Mouse (Mus musculus): ENCODE data around the gene Syt6. TPM values are rescaled to one million over a fixed set of nuclear protein-coding genes. Genes with fewer than 3 reads are reported as not detected.

Syt6 gene
- 7.2 TPM in 2 replicates for polyA plus RNA-seq (2016; fragmentation: Nextera tagmentation; extraction: Ambion mirVana)

DNA sequence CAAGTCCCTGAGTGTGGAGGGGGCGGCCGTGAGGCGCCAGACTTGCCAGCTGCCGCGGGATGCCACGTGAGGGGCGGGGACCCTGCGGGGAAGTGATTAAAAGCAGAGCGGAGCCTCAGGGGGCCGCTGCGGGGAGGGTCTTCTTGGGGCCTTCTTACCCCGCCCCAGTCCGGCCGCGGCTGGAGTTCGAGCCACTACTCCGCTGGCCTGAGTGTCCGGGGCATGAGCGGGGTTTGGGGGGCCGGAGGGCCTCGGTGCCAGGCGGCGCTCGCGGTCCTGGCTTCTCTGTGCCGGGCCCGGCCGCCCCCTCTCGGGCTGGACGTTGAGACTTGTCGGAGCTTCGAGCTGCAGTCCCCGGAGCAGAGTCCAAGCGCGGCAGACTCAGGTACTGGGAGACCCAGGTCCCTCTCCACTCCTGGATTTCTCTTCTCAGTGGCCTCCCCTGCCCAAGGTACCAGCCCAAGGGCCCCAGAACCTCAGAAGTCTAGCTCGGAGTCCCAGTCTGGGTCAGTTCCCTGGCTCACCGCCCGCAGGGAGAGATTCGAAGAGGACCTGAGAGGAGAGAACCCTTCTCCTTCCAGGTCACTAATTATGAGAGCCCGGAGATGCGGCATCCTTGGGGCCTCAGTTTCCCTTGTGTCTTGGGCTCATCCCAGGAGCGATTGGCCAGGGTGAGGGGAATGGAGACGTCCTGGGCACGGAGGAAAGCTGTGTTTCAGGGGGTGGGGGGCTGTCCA, at the start of gene Syt6:
TSS of gene Syt6 (plus strand) at position 76 of the 737 bp plus-strand sequence.
- Histone ChIP-seq H3K27ac (no peak within 1 kb of the TSS), H3K36me3 (no peaks in the 10 kb centered on the region), H3K9me3 (no peaks in the 10 kb centered on the region), H3K9ac (peak within 1 kb of the TSS; percentile 67), H3K27me3 (replicated peaks) (peaks cover 66% of the 10 kb centered on the region), H3K4me1 (peaks cover 38% of the 10 kb centered on the region), H3K4me2 (replicated peaks) (peak within 1 kb of the TSS; percentile 96), H3K4me3 (peak within 1 kb of the TSS; percentile 53)
- under 1% methylated on average over 44 of the region's 44 CpGs for WGBS
- ATAC-seq (ENCODE audit: low FRiP score, low read depth), result peak; percentile 35

DNA sequence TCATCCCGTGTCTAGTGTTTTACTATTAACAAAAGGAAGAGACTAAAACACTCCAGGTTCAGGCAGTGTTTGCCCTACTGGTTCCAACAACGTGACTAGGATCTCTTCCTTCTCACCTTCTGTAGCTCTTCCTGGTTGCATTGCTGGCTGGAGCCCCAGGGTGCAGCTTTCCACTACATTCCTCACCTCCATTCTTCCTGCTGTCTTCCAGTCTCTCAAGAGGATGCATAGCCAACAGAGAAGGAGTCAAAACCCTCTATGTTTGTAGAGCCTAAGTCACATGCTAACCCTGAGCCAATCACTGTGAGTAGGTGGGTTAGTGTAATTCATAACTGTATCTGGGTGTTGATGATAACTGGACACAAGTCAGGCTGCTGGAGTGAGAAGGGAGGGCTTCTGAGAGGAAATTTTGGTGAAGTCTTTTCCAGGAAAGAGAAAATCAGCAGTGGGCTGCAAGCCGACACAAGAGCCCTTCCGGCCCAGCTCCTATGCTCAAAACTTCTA, 48.8 kb upstream of the Syt6 start:
- H3K27me3 ChIP-seq (replicated peaks), result no peaks in the 10 kb centered on the region
- H3K9me3 ChIP-seq, result no peaks in the 10 kb centered on the region
- H3K4me2 ChIP-seq (replicated peaks), result no peak overlapping the region
- WGBS, result 85% methylated on average over 4 of the region's 4 CpGs
- H3K4me3 ChIP-seq, result no peak overlapping the region
- H3K9ac ChIP-seq, result no peak overlapping the region
- H3K36me3 ChIP-seq, result no peaks in the 10 kb centered on the region
- ATAC-seq (ENCODE audit: low FRiP score, low read depth), result no peak
- H3K27ac ChIP-seq, result no peak overlapping the region
- no peaks in the 10 kb centered on the region for H3K4me1 ChIP-seq

DNA sequence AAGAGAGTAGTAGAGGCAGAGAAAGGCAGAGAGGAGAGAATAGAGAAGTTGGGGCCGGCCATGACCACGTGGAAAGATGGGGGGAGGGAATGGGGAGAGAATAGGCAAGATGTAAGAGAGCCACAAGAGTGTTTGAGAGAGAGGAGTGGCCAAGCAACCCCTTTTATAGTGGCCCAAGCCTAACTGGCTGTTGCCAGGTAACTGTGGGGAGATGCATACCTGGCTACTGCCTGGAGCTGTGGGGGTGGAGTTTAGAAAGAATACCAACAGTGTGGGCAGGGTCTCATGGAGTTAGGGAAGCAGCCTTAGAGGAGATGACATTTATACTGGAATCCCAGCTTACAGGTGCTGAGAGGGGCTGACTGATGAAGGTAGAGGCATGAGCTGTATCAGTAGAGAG, 48.2 kb upstream of the Syt6 start:
- no peaks in the 10 kb centered on the region for H3K4me1 ChIP-seq
- H3K27ac ChIP-seq, result no peak overlapping the region
- H3K36me3 ChIP-seq, result no peaks in the 10 kb centered on the region
- no peaks in the 10 kb centered on the region for H3K9me3 ChIP-seq
- no peak overlapping the region for H3K4me3 ChIP-seq
- H3K27me3 ChIP-seq (replicated peaks), result no peaks in the 10 kb centered on the region
- H3K4me2 ChIP-seq (replicated peaks), result no peak overlapping the region
- 15% methylated on average over 2 of the region's 2 CpGs for WGBS
- ATAC-seq (ENCODE audit: low FRiP score, low read depth), result no peak
- no peak overlapping the region for H3K9ac ChIP-seq

DNA sequence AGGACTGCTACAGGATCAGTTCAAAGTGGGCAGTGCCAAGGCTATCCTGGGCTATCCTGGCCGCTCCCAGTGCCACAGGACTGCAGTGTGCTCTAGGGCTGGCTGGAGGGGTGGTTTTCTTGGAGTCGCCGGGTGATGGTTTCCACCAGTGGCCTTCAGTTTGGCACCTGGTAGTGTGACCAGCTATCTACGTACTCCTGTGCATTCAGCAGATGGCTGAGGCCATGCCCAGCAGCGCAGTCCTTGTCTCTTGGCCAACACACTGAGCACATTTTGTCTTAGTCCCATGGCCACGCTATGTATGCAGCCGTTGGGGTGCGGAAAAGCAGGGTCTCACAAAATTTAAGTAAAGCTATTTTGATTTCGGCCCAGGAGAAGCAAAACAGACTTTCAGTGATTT, 41.0 kb upstream of the Syt6 start:
- Histone ChIP-seq H3K4me3 (no peak overlapping the region), H3K27me3 (replicated peaks) (no peaks in the 10 kb centered on the region), H3K9me3 (no peaks in the 10 kb centered on the region), H3K4me2 (replicated peaks) (no peak overlapping the region), H3K36me3 (no peaks in the 10 kb centered on the region), H3K4me1 (no peaks in the 10 kb centered on the region), H3K27ac (no peak overlapping the region), H3K9ac (no peak overlapping the region)
- no peak for ATAC-seq (ENCODE audit: low FRiP score, low read depth)
- WGBS, result 94% methylated on average over 9 of the region's 9 CpGs

DNA sequence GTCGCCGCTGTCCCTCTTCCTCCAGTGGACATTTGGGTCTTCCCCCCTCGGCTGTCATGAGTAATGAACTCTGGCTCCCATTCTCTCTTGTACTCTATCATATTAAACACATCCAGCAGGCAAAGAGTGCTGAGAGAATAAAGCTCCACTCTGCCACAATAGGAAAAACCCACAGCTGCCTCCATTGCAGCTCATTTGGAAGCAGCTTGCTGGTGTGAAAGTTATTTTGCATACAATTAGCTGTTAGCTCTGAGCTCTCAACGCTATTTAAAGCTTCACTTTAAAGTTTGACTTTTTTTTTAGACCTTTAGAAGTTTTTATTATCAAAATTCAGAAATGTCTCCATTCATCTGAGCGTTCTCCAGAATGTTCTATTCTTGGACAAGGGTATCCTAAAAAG, 39.8 kb upstream of the Syt6 start:
- Histone ChIP-seq H3K36me3 (no peaks in the 10 kb centered on the region), H3K4me1 (no peaks in the 10 kb centered on the region)
- 47% methylated on average over 5 of the region's 5 CpGs for WGBS

DNA sequence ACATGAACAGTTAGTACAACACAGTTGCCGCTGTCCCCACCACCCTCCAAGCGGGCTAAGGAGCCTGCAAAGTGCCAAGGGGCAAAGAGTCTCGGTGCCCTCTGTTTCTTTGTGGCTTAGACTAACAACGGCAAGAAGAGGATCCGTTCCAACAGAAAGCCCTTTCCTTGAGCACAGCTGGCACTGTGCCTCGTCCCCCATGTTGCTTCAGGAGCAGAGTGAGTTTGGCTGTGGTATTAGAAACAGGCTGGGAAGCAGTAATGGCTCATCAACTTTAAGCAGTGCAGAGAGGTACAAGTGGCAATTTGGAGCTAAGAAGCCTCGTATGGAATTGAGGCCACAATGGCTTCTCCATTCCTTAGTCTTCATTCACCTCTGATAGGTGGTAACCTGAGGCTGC, 35.9 kb upstream of the Syt6 start:
- Histone ChIP-seq H3K4me2 (replicated peaks) (no peak overlapping the region), H3K27me3 (replicated peaks) (no peaks in the 10 kb centered on the region; the same call in 1 of the 2 replicates), H3K4me1 (0 out of 2 replicates have a peak, but pooled peaks cover 4% of the 10 kb centered on the region), H3K9me3 (no peaks in the 10 kb centered on the region), H3K4me3 (no peak overlapping the region), H3K9ac (no peak overlapping the region), H3K36me3 (no peaks in the 10 kb centered on the region), H3K27ac (no peak overlapping the region)
- no peak for ATAC-seq (ENCODE audit: low FRiP score, low read depth)
- 63% methylated on average over 7 of the region's 7 CpGs for WGBS

More for the DNA sequence above, 39.8 kb upstream of the Syt6 start:
- Histone ChIP-seq H3K9ac (no peak overlapping the region), H3K27me3 (replicated peaks) (no peaks in the 10 kb centered on the region; the same call in 1 of the 2 replicates), H3K27ac (no peak overlapping the region), H3K4me2 (replicated peaks) (no peak overlapping the region), H3K9me3 (no peaks in the 10 kb centered on the region), H3K4me3 (no peak overlapping the region)
- no peak for ATAC-seq (ENCODE audit: low FRiP score, low read depth)

DNA sequence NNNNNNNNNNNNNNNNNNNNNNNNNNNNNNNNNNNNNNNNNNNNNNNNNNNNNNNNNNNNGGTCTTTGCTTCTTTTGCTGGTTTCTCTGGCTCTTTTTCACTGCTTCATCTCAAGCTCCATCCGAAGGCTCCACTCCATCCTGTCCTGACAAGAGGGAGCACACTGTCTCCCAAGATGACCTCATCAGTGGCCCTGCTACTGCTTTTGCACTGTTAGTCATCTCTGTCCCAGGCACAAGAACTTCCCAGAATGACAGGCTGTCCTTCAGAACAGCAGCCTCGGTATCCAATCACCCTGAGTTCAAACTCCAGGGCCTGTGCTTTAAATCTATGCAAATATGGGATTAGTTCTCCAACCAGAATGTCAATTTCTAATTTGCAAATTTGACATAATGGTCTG, 28.9 kb upstream of the Syt6 start:
- no peak for ATAC-seq (ENCODE audit: low FRiP score, low read depth)
- Histone ChIP-seq H3K27me3 (replicated peaks) (no peaks in the 10 kb centered on the region), H3K4me3 (no peak overlapping the region), H3K36me3 (no peaks in the 10 kb centered on the region), H3K4me2 (replicated peaks) (no peak overlapping the region), H3K4me1 (no peaks in the 10 kb centered on the region), H3K27ac (no peak overlapping the region), H3K9ac (no peak overlapping the region), H3K9me3 (no peaks in the 10 kb centered on the region)
- WGBS, result 36% methylated on average over 2 of the region's 2 CpGs

DNA sequence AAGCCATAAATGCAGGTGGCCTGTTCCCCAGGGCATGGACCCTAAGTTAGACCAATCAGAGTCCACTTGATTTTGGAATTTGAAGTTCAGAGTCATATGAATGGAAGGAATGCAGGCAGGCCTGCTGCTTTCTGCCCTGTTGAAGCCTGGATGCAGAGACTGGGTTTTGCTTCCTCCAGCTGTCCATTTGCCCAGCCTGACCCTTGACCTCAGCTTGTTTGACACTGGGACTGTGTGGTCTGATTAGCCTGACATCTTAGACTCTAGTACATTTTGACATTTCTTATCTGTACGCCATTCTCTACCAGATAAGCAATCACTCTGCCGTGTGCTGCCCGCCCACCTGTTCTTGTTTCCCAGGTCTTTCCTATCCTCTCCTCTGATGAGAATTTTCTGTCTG, 28.4 kb upstream of the Syt6 start:
- WGBS, result 82% methylated on average over 3 of the region's 3 CpGs
- ATAC-seq (ENCODE audit: low FRiP score, low read depth), result no peak
- no peak overlapping the region for H3K27ac ChIP-seq

DNA sequence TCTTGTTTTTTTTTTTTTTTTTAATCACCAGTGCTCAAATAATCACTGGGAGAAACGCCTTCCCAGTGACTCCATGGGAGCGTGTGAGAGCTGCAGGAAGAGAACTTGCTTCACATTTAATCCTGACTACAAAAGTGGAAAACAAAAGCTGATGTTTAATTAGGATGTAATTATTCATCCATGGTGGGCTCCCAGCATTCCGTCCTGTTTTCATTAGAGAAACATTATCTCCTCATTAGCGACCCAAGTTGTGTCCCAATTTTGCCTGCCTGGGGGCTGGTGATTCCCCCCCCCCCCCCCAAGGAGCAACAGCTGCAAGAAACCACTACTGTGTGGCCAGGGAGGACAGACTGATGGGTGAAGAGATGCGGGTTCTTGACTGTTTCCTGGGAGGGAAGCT, 24.8 kb upstream of the Syt6 start:
- Histone ChIP-seq H3K36me3 (no peaks in the 10 kb centered on the region), H3K9me3 (no peaks in the 10 kb centered on the region), H3K4me3 (no peak overlapping the region), H3K4me2 (replicated peaks) (no peak overlapping the region), H3K9ac (no peak overlapping the region), H3K27ac (no peak overlapping the region), H3K27me3 (replicated peaks) (no peaks in the 10 kb centered on the region), H3K4me1 (no peaks in the 10 kb centered on the region)
- 75% methylated on average over 5 of the region's 5 CpGs for WGBS
- ATAC-seq (ENCODE audit: low FRiP score, low read depth), result no peak

More for the DNA sequence above, 28.4 kb upstream of the Syt6 start:
- Histone ChIP-seq H3K36me3 (no peaks in the 10 kb centered on the region), H3K4me3 (no peak overlapping the region), H3K9me3 (no peaks in the 10 kb centered on the region), H3K4me2 (replicated peaks) (no peak overlapping the region), H3K9ac (no peak overlapping the region), H3K27me3 (replicated peaks) (no peaks in the 10 kb centered on the region), H3K4me1 (no peaks in the 10 kb centered on the region)

DNA sequence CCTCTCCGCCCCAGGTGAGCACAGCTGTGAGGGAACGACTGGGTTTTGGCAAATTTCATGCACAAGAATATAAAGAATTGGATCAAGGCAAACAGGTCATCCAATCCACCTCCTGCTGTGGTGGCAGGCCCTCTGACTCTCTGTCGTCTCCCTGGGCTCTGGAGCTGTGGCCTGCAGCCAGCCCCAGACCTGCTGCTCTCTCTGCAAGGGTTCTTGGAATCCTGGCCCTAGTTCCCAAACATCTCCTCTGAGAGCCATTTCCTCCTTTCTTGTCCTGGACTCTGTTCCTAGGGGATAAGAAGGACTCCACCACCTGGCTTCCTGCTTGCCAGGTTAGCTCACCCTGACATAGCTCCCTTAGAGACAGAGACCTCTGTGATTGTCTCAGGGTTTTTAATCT, 7.8 kb upstream of the Syt6 start:
- Histone ChIP-seq H3K27me3 (replicated peaks) (peaks cover 8% of the 10 kb centered on the region), H3K36me3 (no peaks in the 10 kb centered on the region), H3K9me3 (no peaks in the 10 kb centered on the region), H3K4me3 (no peak overlapping the region), H3K9ac (no peak overlapping the region), H3K4me2 (replicated peaks) (no peak overlapping the region), H3K4me1 (no peaks in the 10 kb centered on the region), H3K27ac (no peak overlapping the region)
- ATAC-seq (ENCODE audit: low FRiP score, low read depth), result no peak
- 54% methylated on average over 3 of the region's 3 CpGs for WGBS

DNA sequence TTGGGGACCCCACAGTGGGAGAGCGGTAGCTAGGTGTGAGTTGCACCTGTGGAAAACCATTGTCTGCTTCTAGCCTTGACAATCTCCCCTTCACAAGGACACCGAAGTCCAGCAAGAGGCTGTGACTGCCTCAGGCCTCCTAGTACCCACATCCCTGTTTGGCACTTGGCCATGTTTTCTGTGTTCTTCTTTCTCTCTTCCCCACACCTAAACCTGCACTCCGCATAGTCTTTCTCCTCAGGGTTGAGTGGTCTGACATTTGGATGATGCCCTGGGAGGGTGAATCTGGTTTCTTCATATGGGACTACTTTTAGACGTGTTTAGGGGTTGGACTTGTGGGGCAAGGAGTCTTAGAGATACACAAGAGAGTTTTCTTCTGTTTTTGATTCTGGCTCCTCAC, 2.5 kb upstream of the Syt6 start:
- ATAC-seq (ENCODE audit: low FRiP score, low read depth), result no peak
- Histone ChIP-seq H3K36me3 (no peaks in the 10 kb centered on the region), H3K27ac (no peak overlapping the region), H3K4me1 (peaks cover 38% of the 10 kb centered on the region), H3K9me3 (no peaks in the 10 kb centered on the region), H3K4me3 (no peak overlapping the region), H3K4me2 (replicated peaks) (no peak overlapping the region), H3K9ac (no peak overlapping the region), H3K27me3 (replicated peaks) (peaks cover 61% of the 10 kb centered on the region)
- WGBS, result 79% methylated on average over 4 of the region's 4 CpGs

DNA sequence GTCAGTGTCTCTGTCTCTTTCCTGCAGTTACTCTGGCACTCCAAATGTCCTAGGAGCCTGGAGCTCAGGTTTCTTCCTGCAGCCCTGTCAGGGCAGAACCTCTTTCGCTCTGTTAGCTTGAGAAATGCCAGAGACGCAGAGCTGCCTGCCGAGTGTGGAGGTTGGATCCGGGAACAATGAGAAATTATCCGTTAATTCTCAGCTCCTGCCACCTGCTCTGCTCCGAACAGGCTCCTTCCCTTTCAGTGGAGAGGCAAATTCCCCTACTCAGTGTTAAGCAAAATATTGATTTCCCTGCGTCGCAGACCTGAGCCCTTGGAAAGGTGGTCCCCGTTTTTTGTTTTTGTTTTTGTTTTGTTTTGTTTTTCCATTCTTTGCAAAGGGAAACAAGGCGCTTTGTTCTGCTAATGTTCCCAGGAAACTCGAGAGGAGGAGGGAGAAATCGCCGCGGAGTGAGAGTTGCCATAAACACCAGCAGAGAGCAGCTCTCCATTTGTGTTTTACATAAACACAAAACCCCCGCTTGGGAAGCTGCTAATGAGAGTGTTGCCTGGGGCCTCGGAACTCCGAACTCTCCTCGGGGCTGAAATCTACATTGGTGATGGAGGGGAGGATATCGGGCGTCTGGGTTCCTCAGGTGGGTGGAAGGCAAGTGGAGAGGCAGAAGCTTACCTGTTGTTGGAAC, 1.8 kb upstream of the Syt6 start:
- H3K9ac ChIP-seq, result no peak overlapping the region

More for the DNA sequence above, 1.8 kb upstream of the Syt6 start:
- H3K36me3 ChIP-seq, result no peaks in the 10 kb centered on the region
- peaks cover 68% of the 10 kb centered on the region for H3K27me3 ChIP-seq (replicated peaks)
- no peak overlapping the region for H3K27ac ChIP-seq
- 2% methylated on average over 20 of the region's 20 CpGs for WGBS
- ATAC-seq (ENCODE audit: low FRiP score, low read depth), result no peak
- H3K9me3 ChIP-seq, result no peaks in the 10 kb centered on the region
- peaks cover 38% of the 10 kb centered on the region for H3K4me1 ChIP-seq
- peak overlapping the region; percentile 11; the same call in 1 of the 2 replicates for H3K4me3 ChIP-seq
- H3K4me2 ChIP-seq (replicated peaks), result peak overlapping the region; percentile 50
